Mouse (Mus musculus): ENCODE results near the gene Ccnb3. TPM values are rescaled to one million over a fixed set of nuclear protein-coding genes. Genes with fewer than 3 reads are reported as not detected.
"Not testable (repeated sequence)": the region's sequence is repeated elsewhere in the genome, so short reads cannot be mapped to it uniquely, and the experiment has no call there.

The Ccnb3 gene
- polyA plus RNA-seq (2015; fragmentation: Nextera tagmentation; extraction: Ambion mirVana): 0.04 TPM in 1 of 2 replicates, not detected in the other

- H3K27me3 ChIP-seq (ENCODE audit: insufficient read depth, low read length): no peaks in the 10 kb centered on the region
- no peaks in the 10 kb centered on the region; the same call in 1 of the 2 replicates for H3K9me3 ChIP-seq (ENCODE audit: low read length)
- no peak for ATAC-seq (ENCODE audit: low FRiP score, low TSS enrichment)
- no peak within 1 kb of the TSS for H3K4me3 ChIP-seq (ENCODE audit: low read length)
- no peak within 1 kb of the TSS for H3K9ac ChIP-seq (replicated peaks; ENCODE audit: low read length)
- 96% methylated on average over 19 of the region's 19 CpGs for WGBS
- no peaks in the 10 kb centered on the region for H3K36me3 ChIP-seq (ENCODE audit: insufficient read depth, low read length)
- no peak within 1 kb of the TSS for H3K4me2 ChIP-seq (replicated peaks; ENCODE audit: low read depth, low read length)
- H3K4me1 ChIP-seq (ENCODE audit: insufficient read depth, low read length): no peaks in the 10 kb centered on the region
- H3K27ac ChIP-seq (ENCODE audit: low read length): no peak within 1 kb of the TSS
These were observed at the start of gene Ccnb3 for GRCm38 (mm10) chrX:7041519-7041918. Gene Ccnb3 (minus strand): TSS chrX:7041619.

- Histone ChIP-seq H3K27ac (ENCODE audit: low read length) (no peak overlapping the region), H3K9me3 (ENCODE audit: low read length) (no peaks in the 10 kb centered on the region), H3K4me1 (ENCODE audit: insufficient read depth, low read length) (no peaks in the 10 kb centered on the region), H3K9ac (replicated peaks; ENCODE audit: low read length) (no peak overlapping the region), H3K36me3 (ENCODE audit: insufficient read depth, low read length) (no peaks in the 10 kb centered on the region), H3K4me2 (replicated peaks; ENCODE audit: low read depth, low read length) (no peak overlapping the region), H3K4me3 (ENCODE audit: low read length) (no peak overlapping the region), H3K27me3 (ENCODE audit: insufficient read depth, low read length) (no peaks in the 10 kb centered on the region)
- no peak for ATAC-seq (ENCODE audit: low FRiP score, low TSS enrichment)
These were observed 48.9 kb upstream of the Ccnb3 start for GRCm38 (mm10) chrX:7090323-7090722.

GRCm38 (mm10) chrX:7085878-7086277 is 44.5 kb upstream of the Ccnb3 start:
- H3K9ac ChIP-seq (replicated peaks; ENCODE audit: low read length): no peak overlapping the region
- no peak for ATAC-seq (ENCODE audit: low FRiP score, low TSS enrichment)
- no peaks in the 10 kb centered on the region for H3K27me3 ChIP-seq (ENCODE audit: insufficient read depth, low read length)
- no peaks in the 10 kb centered on the region for H3K36me3 ChIP-seq (ENCODE audit: insufficient read depth, low read length)
- H3K4me3 ChIP-seq (ENCODE audit: low read length): no peak overlapping the region
- H3K27ac ChIP-seq (ENCODE audit: low read length): no peak overlapping the region
- WGBS: 56% methylated on average over 1 of the region's 1 CpGs
- H3K4me1 ChIP-seq (ENCODE audit: insufficient read depth, low read length): no peaks in the 10 kb centered on the region
- no peaks in the 10 kb centered on the region for H3K9me3 ChIP-seq (ENCODE audit: low read length)
- H3K4me2 ChIP-seq (replicated peaks; ENCODE audit: low read depth, low read length): no peak overlapping the region

DNA sequence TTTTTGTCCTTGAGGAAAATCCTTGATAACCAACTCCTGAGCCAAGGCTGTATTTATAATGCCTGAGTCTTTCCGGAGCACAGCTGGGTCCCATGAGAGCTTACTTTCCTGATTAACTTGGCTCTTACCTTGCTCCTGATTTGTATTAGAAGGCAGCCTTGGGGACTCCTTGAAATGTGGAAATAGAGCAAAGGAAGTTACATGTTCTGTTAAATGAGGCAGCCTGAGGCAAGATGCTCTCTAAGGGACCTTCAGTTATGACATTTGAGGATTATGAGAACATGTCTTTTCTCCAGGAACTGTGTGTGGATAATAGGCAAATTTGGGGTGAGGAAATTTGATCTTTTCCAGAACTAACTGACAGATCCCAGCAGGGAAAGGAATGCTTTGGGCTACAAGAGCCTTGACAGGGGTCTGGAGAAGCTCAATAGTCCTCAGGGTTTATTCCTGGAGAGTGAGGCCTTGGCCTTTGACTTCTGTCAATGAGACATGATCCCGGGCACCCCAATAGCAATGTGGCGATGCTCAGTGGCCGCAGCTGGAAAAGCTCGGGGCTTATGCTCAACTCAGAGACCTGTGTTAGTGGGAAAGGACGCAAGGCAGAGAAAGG is 38.5 kb upstream of the Ccnb3 start:
- no peak for ATAC-seq (ENCODE audit: low FRiP score, low TSS enrichment)
- no peak overlapping the region for H3K27ac ChIP-seq (ENCODE audit: low read length)
- no peak overlapping the region for H3K9ac ChIP-seq (replicated peaks; ENCODE audit: low read length)
- H3K9me3 ChIP-seq (ENCODE audit: low read length): no peaks in the 10 kb centered on the region
- no peaks in the 10 kb centered on the region for H3K36me3 ChIP-seq (ENCODE audit: insufficient read depth, low read length)
- H3K27me3 ChIP-seq (ENCODE audit: insufficient read depth, low read length): no peaks in the 10 kb centered on the region
- WGBS: 79% methylated on average over 6 of the region's 6 CpGs
- no peak overlapping the region for H3K4me2 ChIP-seq (replicated peaks; ENCODE audit: low read depth, low read length)
- no peaks in the 10 kb centered on the region for H3K4me1 ChIP-seq (ENCODE audit: insufficient read depth, low read length)
- no peak overlapping the region for H3K4me3 ChIP-seq (ENCODE audit: low read length)

DNA sequence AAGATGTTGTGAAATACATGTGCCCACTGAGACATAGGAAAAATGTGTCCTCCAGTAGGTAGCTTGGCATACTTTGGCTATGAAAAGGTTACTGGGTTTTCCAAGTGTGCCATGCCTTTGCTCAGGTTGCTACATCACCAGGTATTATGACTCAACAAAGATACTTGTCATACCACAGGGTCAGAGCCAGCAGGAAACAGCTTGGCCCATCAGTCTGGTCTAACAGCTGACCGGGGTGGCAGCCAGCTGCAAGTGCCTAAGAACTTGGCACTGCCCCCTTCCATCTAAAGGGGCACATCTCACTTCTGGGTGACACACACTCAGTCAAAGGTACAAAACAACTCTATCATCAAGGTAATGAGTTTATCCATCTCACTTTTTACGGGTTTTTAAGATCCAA is 26.6 kb upstream of the Ccnb3 start:
- H3K4me3 ChIP-seq (ENCODE audit: low read length): no peak overlapping the region
- H3K9me3 ChIP-seq (ENCODE audit: low read length): peaks cover 9% of the 10 kb centered on the region
- H3K4me1 ChIP-seq (ENCODE audit: insufficient read depth, low read length): no peaks in the 10 kb centered on the region
- no peaks in the 10 kb centered on the region for H3K27me3 ChIP-seq (ENCODE audit: insufficient read depth, low read length)
- H3K4me2 ChIP-seq (replicated peaks; ENCODE audit: low read depth, low read length): no peak overlapping the region
- no peak overlapping the region for H3K27ac ChIP-seq (ENCODE audit: low read length)
- ATAC-seq (ENCODE audit: low FRiP score, low TSS enrichment): no peak
- no peak overlapping the region for H3K9ac ChIP-seq (replicated peaks; ENCODE audit: low read length)
- WGBS: 71% methylated on average over 2 of the region's 2 CpGs
- H3K36me3 ChIP-seq (ENCODE audit: insufficient read depth, low read length): no peaks in the 10 kb centered on the region

GRCm38 (mm10) chrX:7067219-7067618 is 25.8 kb upstream of the Ccnb3 start, which contains the start of gene Akap4:
Gene Akap4 (plus strand): TSS chrX:7067519.
- no peak within 1 kb of the TSS for H3K4me2 ChIP-seq (replicated peaks; ENCODE audit: low read depth, low read length)
- no peaks in the 10 kb centered on the region for H3K36me3 ChIP-seq (ENCODE audit: insufficient read depth, low read length)
- no peaks in the 10 kb centered on the region for H3K4me1 ChIP-seq (ENCODE audit: insufficient read depth, low read length)
- ATAC-seq (ENCODE audit: low FRiP score, low TSS enrichment): no peak
- no peak within 1 kb of the TSS for H3K9ac ChIP-seq (replicated peaks; ENCODE audit: low read length)
- no peak within 1 kb of the TSS for H3K27ac ChIP-seq (ENCODE audit: low read length)
- no peaks in the 10 kb centered on the region for H3K27me3 ChIP-seq (ENCODE audit: insufficient read depth, low read length)
- WGBS: 94% methylated on average over 1 of the region's 1 CpGs
- peaks cover 7% of the 10 kb centered on the region for H3K9me3 ChIP-seq (ENCODE audit: low read length)
- no peak within 1 kb of the TSS for H3K4me3 ChIP-seq (ENCODE audit: low read length)

DNA sequence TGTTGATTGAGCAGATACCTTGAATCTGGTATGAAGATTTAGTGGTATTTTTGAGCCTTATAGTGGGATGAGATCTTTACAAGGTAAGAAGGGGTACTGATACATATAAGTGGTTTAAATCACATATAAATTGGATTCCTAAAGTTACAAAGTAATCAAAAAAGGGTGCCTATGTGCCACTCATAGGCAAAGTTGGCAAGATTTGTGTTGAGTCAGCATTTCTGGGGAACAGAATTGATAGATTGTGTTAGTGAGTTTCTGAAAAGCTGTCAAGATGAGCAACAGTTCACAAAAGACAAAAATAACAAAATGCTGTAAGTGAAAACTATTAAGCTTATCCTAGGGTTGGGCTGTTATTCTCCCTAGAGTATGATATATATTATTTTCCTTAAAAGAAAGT is 22.7 kb upstream of the Ccnb3 start:
- no peak for ATAC-seq (ENCODE audit: low FRiP score, low TSS enrichment)
- no peak overlapping the region for H3K27ac ChIP-seq (ENCODE audit: low read length)

GRCm38 (mm10) chrX:7057634-7058033 is 16.2 kb upstream of the Ccnb3 start:
- H3K27ac ChIP-seq (ENCODE audit: low read length): no peak overlapping the region
- no peak overlapping the region for H3K4me3 ChIP-seq (ENCODE audit: low read length)
- no peaks in the 10 kb centered on the region for H3K36me3 ChIP-seq (ENCODE audit: insufficient read depth, low read length)
- no peaks in the 10 kb centered on the region for H3K9me3 ChIP-seq (ENCODE audit: low read length)
- 88% methylated on average over 2 of the region's 2 CpGs for WGBS
- H3K9ac ChIP-seq (replicated peaks; ENCODE audit: low read length): no peak overlapping the region
- H3K27me3 ChIP-seq (ENCODE audit: insufficient read depth, low read length): no peaks in the 10 kb centered on the region
- no peaks in the 10 kb centered on the region for H3K4me1 ChIP-seq (ENCODE audit: insufficient read depth, low read length)
- no peak for ATAC-seq (ENCODE audit: low FRiP score, low TSS enrichment)
- H3K4me2 ChIP-seq (replicated peaks; ENCODE audit: low read depth, low read length): no peak overlapping the region

More for the DNA sequence above, 22.7 kb upstream of the Ccnb3 start:
- Histone ChIP-seq H3K36me3 (ENCODE audit: insufficient read depth, low read length) (no peaks in the 10 kb centered on the region), H3K9ac (replicated peaks; ENCODE audit: low read length) (no peak overlapping the region), H3K4me1 (ENCODE audit: insufficient read depth, low read length) (no peaks in the 10 kb centered on the region), H3K9me3 (ENCODE audit: low read length) (no peaks in the 10 kb centered on the region), H3K27me3 (ENCODE audit: insufficient read depth, low read length) (no peaks in the 10 kb centered on the region), H3K4me3 (ENCODE audit: low read length) (no peak overlapping the region), H3K4me2 (replicated peaks; ENCODE audit: low read depth, low read length) (no peak overlapping the region)

DNA sequence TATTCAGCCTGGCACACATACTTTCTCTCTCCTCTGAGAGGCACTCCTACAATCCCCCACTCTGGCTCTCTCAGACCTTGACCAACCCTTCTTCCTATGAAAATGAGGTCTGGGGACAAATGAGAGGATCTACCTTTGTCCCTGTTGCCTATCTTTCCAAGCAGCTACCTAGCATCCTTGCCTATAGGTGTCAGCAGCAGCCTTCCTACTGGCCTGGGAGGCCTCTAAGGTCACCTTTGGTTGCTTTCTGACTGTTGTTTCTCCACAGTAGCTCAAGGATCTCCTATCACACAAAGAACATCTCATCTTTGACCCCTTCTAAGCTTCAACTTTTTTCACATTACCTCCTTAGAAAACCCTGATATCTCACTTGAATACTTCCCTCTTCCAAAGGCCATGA is 15.6 kb upstream of the Ccnb3 start:
- no peak overlapping the region for H3K4me3 ChIP-seq (ENCODE audit: low read length)
- H3K36me3 ChIP-seq (ENCODE audit: insufficient read depth, low read length): no peaks in the 10 kb centered on the region
- no peak for ATAC-seq (ENCODE audit: low FRiP score, low TSS enrichment)
- H3K27me3 ChIP-seq (ENCODE audit: insufficient read depth, low read length): no peaks in the 10 kb centered on the region
- no peak overlapping the region for H3K9ac ChIP-seq (replicated peaks; ENCODE audit: low read length)
- H3K4me1 ChIP-seq (ENCODE audit: insufficient read depth, low read length): no peaks in the 10 kb centered on the region
- no peaks in the 10 kb centered on the region for H3K9me3 ChIP-seq (ENCODE audit: low read length)
- no peak overlapping the region for H3K4me2 ChIP-seq (replicated peaks; ENCODE audit: low read depth, low read length)
- no peak overlapping the region for H3K27ac ChIP-seq (ENCODE audit: low read length)

DNA sequence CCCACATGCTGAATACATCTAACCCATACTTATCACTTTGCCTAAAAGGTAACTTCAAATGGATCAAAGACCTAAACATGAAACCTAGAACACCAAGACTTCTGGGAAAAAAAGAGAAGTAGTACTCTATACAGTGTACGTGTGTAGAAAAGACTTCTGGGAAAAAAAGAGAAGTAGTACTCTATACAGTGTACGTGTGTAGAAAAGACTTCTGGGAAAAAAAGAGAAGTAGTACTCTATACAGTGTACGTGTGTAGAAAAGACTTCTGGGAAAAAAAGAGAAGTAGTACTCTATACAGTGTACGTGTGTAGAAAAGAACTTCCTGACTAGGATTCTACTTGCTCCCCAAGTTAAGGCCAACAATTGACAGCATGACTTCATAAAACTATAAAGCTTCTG is 57.5 kb downstream of the Ccnb3 start:
- WGBS: 89% methylated on average over 3 of the region's 4 CpGs
- not testable (repeated sequence) for ATAC-seq (ENCODE audit: low FRiP score, low TSS enrichment)

More for the DNA sequence above, 57.5 kb downstream of the Ccnb3 start:
- H3K36me3 ChIP-seq (ENCODE audit: insufficient read depth, low read length); H3K4me3 ChIP-seq (ENCODE audit: low read length); H3K27ac ChIP-seq (ENCODE audit: low read length); H3K4me1 ChIP-seq (ENCODE audit: insufficient read depth, low read length); H3K4me2 ChIP-seq (replicated peaks; ENCODE audit: low read depth, low read length); H3K27me3 ChIP-seq (ENCODE audit: insufficient read depth, low read length); H3K9ac ChIP-seq (replicated peaks; ENCODE audit: low read length); H3K9me3 ChIP-seq (ENCODE audit: low read length): not testable (repeated sequence)

Measured in kidney, embryonic 16.5 days (tissue).